8 mouse cellular contexts compared by ENCODE assay signal in the genomic region with DNA sequence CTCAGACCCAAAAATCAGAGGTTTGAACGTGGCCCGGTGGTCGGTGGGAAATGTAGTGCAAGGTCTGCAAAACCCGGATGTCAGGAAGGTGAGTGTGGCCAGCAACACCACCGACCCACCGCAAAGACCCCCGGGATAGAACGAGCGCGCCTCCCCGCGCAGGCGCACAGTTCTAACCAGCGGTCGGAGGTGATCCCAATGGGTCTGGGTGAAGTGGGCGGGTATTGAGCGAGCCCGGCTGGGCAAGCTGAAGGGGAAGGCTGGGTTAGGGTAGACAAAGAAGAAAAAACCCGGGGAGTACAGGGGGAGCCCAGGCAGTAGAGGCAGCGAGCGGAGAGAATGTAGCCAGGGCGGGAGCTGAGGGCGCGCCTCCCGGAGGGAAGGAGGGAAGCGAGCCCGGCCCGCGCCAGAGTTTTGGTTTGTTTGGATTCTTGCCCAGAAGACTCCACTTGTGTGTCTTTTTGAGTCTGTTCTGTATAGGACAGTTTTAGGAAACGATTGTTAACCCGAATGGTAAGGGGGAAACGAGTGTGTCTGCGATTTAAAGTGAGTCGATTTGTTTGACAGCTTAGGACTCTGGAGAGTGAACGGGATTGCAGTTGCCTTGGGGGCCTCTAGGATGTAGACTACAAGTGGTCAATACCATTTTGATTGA. TPM values are rescaled to one million over a fixed set of nuclear protein-coding genes. Genes with fewer than 3 reads are reported as not detected.
DNase-seq lines count a peak whose midpoint lies in the region; ATAC-seq and TF ChIP-seq lines count a peak whose summit lies in the region.

No protein-coding gene starts in this region.

- peak overlapping the region; percentile 86 for H3K27ac ChIP-seq in lung, embryonic 14.5 days (ENCODE audit: low read depth)

- H3K36me3 ChIP-seq in lung, embryonic 14.5 days (ENCODE audit: insufficient read depth), result peaks cover 8% of the 10 kb centered on the region; the same call in 1 of the 2 replicates

- H3K27me3 ChIP-seq in lung, embryonic 14.5 days (ENCODE audit: insufficient read depth, low read length), result no peaks in the 10 kb centered on the region

- DNase-seq in Muller cell, postnatal 12 days (ENCODE audit: inconsistent ontology term), result peak; percentile 82
- DNase-seq in cerebellum, adult 9-10 months, result peak; percentile 48
- DNase-seq in frontal cortex, adult 2 months (ENCODE audit: extremely low spot score in 1 of 2, low spot score in 1 of 2), result peak; percentile 23 to 75
- peak; percentile 80 to 83 for DNase-seq in layer of hippocampus, postnatal 10 days (ENCODE audit: low spot score in 2 of 2)
- peak; percentile 92 for DNase-seq in lung, embryonic 14.5 days
- peak; percentile 80 for DNase-seq in ovary, postnatal 36 days (ENCODE audit: low spot score)
- DNase-seq in thymus, postnatal 25 days, result peak; percentile 69

- H3K9ac ChIP-seq in lung, embryonic 14.5 days, result peak overlapping the region; percentile 66

- WGBS in lung, embryonic 14.5 days, result 1% methylated on average over 35 of the region's 35 CpGs

- peak; percentile 34 for TF ChIP-seq CTCF in lung, embryonic 14.5 days (IDR thresholded peaks at IDR 0.05; ENCODE audit: low read depth)

- H3K9me3 ChIP-seq in lung, embryonic 14.5 days (ENCODE audit: low read depth, low read length), result peaks cover 8% of the 10 kb centered on the region; the same call in 1 of the 2 replicates

- ATAC-seq in hematopoietic stem cell, adult 5-6 weeks (replicated peaks in 1 of 2; ENCODE audit: insufficient read depth in 1 of 2, low FRiP score in 2 of 2, low TSS enrichment in 1 of 2, low read depth in 1 of 2, poor library complexity in 2 of 2, severe bottlenecking in 2 of 2), result peak; percentile 80 to 83
- ATAC-seq in lung, embryonic 14.5 days (ENCODE audit: insufficient read depth), result peak; percentile 95

- H3K4me3 ChIP-seq in lung, embryonic 14.5 days (ENCODE audit: low read depth, low read length), result peak overlapping the region; percentile 55

- no peaks in the 10 kb centered on the region for H3K4me1 ChIP-seq in lung, embryonic 14.5 days (ENCODE audit: insufficient read depth)

- peak overlapping the region; percentile 62 for H3K4me2 ChIP-seq in lung, embryonic 14.5 days

RNA-seq across cellular contexts. Expression of gene Zfp382, which starts 21.9 kb away (rescaled TPM):
- 9.1 and 9.3 TPM in 2 replicates for polyA plus RNA-seq in frontal cortex, adult 2 months (2012; rRNA removed)
- 7.9 and 8.3 TPM in 2 replicates for total RNA-seq in hematopoietic stem cell, adult 5-6 weeks (2017)
- total RNA-seq in layer of hippocampus, postnatal 10 days (2021), result 10 to 100 TPM; 28.0 to 32.8 TPM
- polyA plus RNA-seq in lung, embryonic 14.5 days (2014; fragmentation: Nextera tagmentation; extraction: Ambion mirVana), result 8.1 and 9.1 TPM in 2 replicates

RNA-seq across cellular contexts. Expression of gene Zfp146, which starts 25.9 kb away (rescaled TPM):
- 36.0 and 38.8 TPM in 2 replicates for polyA plus RNA-seq in frontal cortex, adult 2 months (2012; rRNA removed)
- total RNA-seq in hematopoietic stem cell, adult 5-6 weeks (2017), result 117 and 134 TPM in 2 replicates
- 10 to 100 TPM; 52.7 to 56.3 TPM for total RNA-seq in layer of hippocampus, postnatal 10 days (2021)
- 16.8 and 17.0 TPM in 2 replicates for polyA plus RNA-seq in lung, embryonic 14.5 days (2014; fragmentation: Nextera tagmentation; extraction: Ambion mirVana)

RNA-seq across cellular contexts. Expression of gene Cox7a1, which starts 40.3 kb away (rescaled TPM):
- 5.6 and 7.7 TPM in 2 replicates for polyA plus RNA-seq in frontal cortex, adult 2 months (2012; rRNA removed)
- total RNA-seq in hematopoietic stem cell, adult 5-6 weeks (2017), result not detected in 2 replicates
- total RNA-seq in layer of hippocampus, postnatal 10 days (2021), result 1 to 10 TPM; 5.3 to 5.6 TPM
- polyA plus RNA-seq in lung, embryonic 14.5 days (2014; fragmentation: Nextera tagmentation; extraction: Ambion mirVana), result 4.5 and 8.0 TPM in 2 replicates

RNA-seq across cellular contexts. Expression of gene Zfp260, which starts 49.1 kb away (rescaled TPM):
- polyA plus RNA-seq in frontal cortex, adult 2 months (2012; rRNA removed), result 34.8 and 35.4 TPM in 2 replicates
- 55.7 and 56.5 TPM in 2 replicates for total RNA-seq in hematopoietic stem cell, adult 5-6 weeks (2017)
- total RNA-seq in layer of hippocampus, postnatal 10 days (2021), result 10 to 100 TPM; 54.7 to 62.8 TPM
- 120 and 128 TPM in 2 replicates for polyA plus RNA-seq in lung, embryonic 14.5 days (2014; fragmentation: Nextera tagmentation; extraction: Ambion mirVana)

RNA-seq across cellular contexts. Expression of gene Zfp566, which starts 53.4 kb away (rescaled TPM):
- 6.3 and 7.0 TPM in 2 replicates for polyA plus RNA-seq in frontal cortex, adult 2 months (2012; rRNA removed)
- 7.3 and 8.1 TPM in 2 replicates for total RNA-seq in hematopoietic stem cell, adult 5-6 weeks (2017)
- total RNA-seq in layer of hippocampus, postnatal 10 days (2021), result 10 to 100 TPM; 10.3 to 13.1 TPM
- 10.3 and 10.9 TPM in 2 replicates for polyA plus RNA-seq in lung, embryonic 14.5 days (2014; fragmentation: Nextera tagmentation; extraction: Ambion mirVana)

Comparison
In these comparisons a context has a peak if more than half of its experiments do, and no peak if none do; other contexts are left out.
1. Peak in every context shown above with its lines: DNase-seq, ATAC-seq, H3K4me3 ChIP-seq and H3K27ac ChIP-seq.